9 mouse cellular contexts compared by ENCODE assay signal in genomic region chr12:33008305-33009110, GRCm38 (mm10). TPM values are rescaled to one million over a fixed set of nuclear protein-coding genes. Genes with fewer than 3 reads are reported as not detected.
DNase-seq lines count a peak whose midpoint lies in the region; ATAC-seq and TF ChIP-seq lines count a peak whose summit lies in the region.
"Had no signal": no experiment of that assay in that cellular context is flagged by ENCODE, and none has a peak within 500 bp of the region (broad histone marks: within the 10 kb centered on the region; RNA-seq: fewer than 3 reads in every experiment).

No protein-coding gene starts in this region.

- H3K79me2 ChIP-seq in myocyte (ENCODE audit: control insufficient read depth, insufficient read depth), result no peaks in the 10 kb centered on the region

- H3K36me3 ChIP-seq in heart, embryonic 16.5 days (ENCODE audit: control insufficient read depth, insufficient read depth), result no peaks in the 10 kb centered on the region
- no peaks in the 10 kb centered on the region for H3K36me3 ChIP-seq in embryonic facial prominence, embryonic 14.5 days (ENCODE audit: control insufficient read depth, insufficient read depth, low read length)
- no peaks in the 10 kb centered on the region for H3K36me3 ChIP-seq in myocyte (ENCODE audit: control insufficient read depth, insufficient read depth)
- H3K36me3 ChIP-seq: liver, embryonic 13.5 days had no signal

- H3K9ac ChIP-seq in heart, embryonic 16.5 days (ENCODE audit: low read length), result 0 out of 2 replicates have a peak overlapping the region, but pooled peaks have one; percentile 29
- H3K9ac ChIP-seq in embryonic facial prominence, embryonic 14.5 days (ENCODE audit: low read depth, low read length), result no peak overlapping the region
- H3K9ac ChIP-seq: liver, embryonic 13.5 days had no signal

- no peak for ATAC-seq in heart, embryonic 16.5 days (replicated peaks; ENCODE audit: extremely low read depth, insufficient read depth, low FRiP score)
- ATAC-seq in embryonic facial prominence, embryonic 14.5 days (ENCODE audit: low read depth), result peak; percentile 90

- no peak overlapping the region for H3K27ac ChIP-seq in heart, embryonic 16.5 days (ENCODE audit: low read length)
- peak overlapping the region; percentile 45 for H3K27ac ChIP-seq in embryonic facial prominence, embryonic 14.5 days (replicated peaks; ENCODE audit: low read depth, low read length)
- H3K27ac ChIP-seq: liver, embryonic 13.5 days had no signal

- no peak overlapping the region for H3K4me2 ChIP-seq in heart, embryonic 16.5 days (ENCODE audit: low read depth, low read length)
- peak overlapping the region; percentile 1 for H3K4me2 ChIP-seq in embryonic facial prominence, embryonic 14.5 days (ENCODE audit: low read depth, low read length)
- H3K4me2 ChIP-seq in myocyte (ENCODE audit: low read depth), result peak overlapping the region; percentile 61
- H3K4me2 ChIP-seq: liver, embryonic 13.5 days had no signal

- H3K27me3 ChIP-seq in heart, embryonic 16.5 days (ENCODE audit: control insufficient read depth, insufficient read depth, low read length), result no peaks in the 10 kb centered on the region
- no peaks in the 10 kb centered on the region for H3K27me3 ChIP-seq in embryonic facial prominence, embryonic 14.5 days (replicated peaks; ENCODE audit: control insufficient read depth, insufficient read depth, low read length)
- H3K27me3 ChIP-seq in myocyte (ENCODE audit: control insufficient read depth, insufficient read depth, insufficient read length), result no peaks in the 10 kb centered on the region
- H3K27me3 ChIP-seq: liver, embryonic 13.5 days had no signal

- intact Hi-C loops in left cerebral cortex, postnatal 36 days (cut with DNase I), result no loop called here

- no peak overlapping the region for H3ac ChIP-seq in myocyte (ENCODE audit: control insufficient read depth, insufficient read length)

- DNase-seq in heart, adult 18-20 months, result no peak
- DNase-seq in embryonic facial prominence, embryonic 14.5 days (ENCODE audit: low spot score), result peak; percentile 84
- peak; percentile 75 for DNase-seq in kidney, postnatal 14 days
- no peak for DNase-seq in frontal cortex, postnatal 25 days (ENCODE audit: low spot score in 2 of 2)
- DNase-seq in left cerebral cortex, postnatal 36 days (ENCODE audit: low spot score in 2 of 2), result no peak
- no peak for DNase-seq in adrenal gland, postnatal 10 days
- DNase-seq: liver, embryonic 13.5 days had no signal

- 57% methylated on average over 7 of the region's 7 CpGs for WGBS in heart, embryonic 16.5 days
- WGBS in embryonic facial prominence, embryonic 14.5 days, result 31% methylated on average over 7 of the region's 7 CpGs

- no peaks in the 10 kb centered on the region for H3K9me3 ChIP-seq in heart, embryonic 16.5 days (replicated peaks; ENCODE audit: control insufficient read depth, low read length)
- no peaks in the 10 kb centered on the region for H3K9me3 ChIP-seq in embryonic facial prominence, embryonic 14.5 days (ENCODE audit: control insufficient read depth, low read length)
- H3K9me3 ChIP-seq: liver, embryonic 13.5 days had no signal

- peaks cover 6% of the 10 kb centered on the region for H3K4me1 ChIP-seq in heart, embryonic 16.5 days (ENCODE audit: control insufficient read depth, insufficient read depth, low read length)
- H3K4me1 ChIP-seq in embryonic facial prominence, embryonic 14.5 days (ENCODE audit: control insufficient read depth, insufficient read depth, low read length), result peaks cover 20% of the 10 kb centered on the region

- H3K4me3 ChIP-seq in heart, embryonic 16.5 days (ENCODE audit: low read length), result no peak overlapping the region
- no peak overlapping the region for H3K4me3 ChIP-seq in embryonic facial prominence, embryonic 14.5 days (ENCODE audit: low read depth, low read length)
- no peak overlapping the region for H3K4me3 ChIP-seq in myocyte
- H3K4me3 ChIP-seq: liver, embryonic 13.5 days had no signal

- TF ChIP-seq POLR2A in myocyte (IDR thresholded peaks at IDR 0.05; ENCODE audit: insufficient read length, low read depth), result no peak

TF ChIP-seq in myocyte, 11 proteins besides CTCF, POLR2A, EP300 and RAD21:
- peak; percentile 83 to 95 (median 83) for TF ChIP-seq MYOD1 (IDR thresholded peaks at IDR 0.05; ENCODE audit: control insufficient read depth in 1 of 3, insufficient read length in 2 of 3, low read depth in 2 of 3)
- TF ChIP-seq MYOG (IDR thresholded peaks at IDR 0.05; ENCODE audit: control insufficient read depth in 1 of 3, insufficient read depth in 1 of 3, insufficient read length in 2 of 3, low read depth in 2 of 3), result peak; percentile 76 to 97 (median 97)
- TF ChIP-seq POLR2AphosphoS2 (IDR thresholded peaks at IDR 0.05; ENCODE audit: insufficient read length, low read depth), result peak; percentile 16
- TF ChIP-seq TCF3 (IDR thresholded peaks at IDR 0.05; ENCODE audit: insufficient read length, low read depth), result peak; percentile 62
- TF ChIP-seq USF1 (IDR thresholded peaks at IDR 0.05; ENCODE audit: low read depth), result no peak
- TF ChIP-seq TCF12 (IDR thresholded peaks at IDR 0.05; ENCODE audit: insufficient read depth, poor library complexity, severe bottlenecking), result peak; percentile 57

RNA-seq across cellular contexts. Expression of gene Sypl, which starts 54.8 kb away (rescaled TPM):
- polyA plus RNA-seq in heart, embryonic 16.5 days (2015; fragmentation: Nextera tagmentation; extraction: Ambion mirVana), result 110 and 127 TPM in 2 replicates
- total RNA-seq in heart, adult 18-20 months (2021), result 10 to 100 TPM; 79.8 to 88.6 TPM
- polyA plus RNA-seq in embryonic facial prominence, embryonic 14.5 days (2014; fragmentation: Nextera tagmentation; extraction: Ambion mirVana), result 115 and 119 TPM in 2 replicates
- polyA plus RNA-seq in myocyte (2012; fragmentation: generic; extraction: Trizol), result 64.0 TPM
- 10 to 100 TPM; 34.9 to 37.2 TPM for total RNA-seq in left cerebral cortex, postnatal 36 days (2021)
- 10 to 100 TPM; 95.0 to 99.0 TPM for total RNA-seq in adrenal gland, postnatal 10 days (2021)

Comparison
In these comparisons a context has a peak if more than half of its experiments do, and no peak if none do; other contexts are left out.
1. DNase-seq: peak in embryonic facial prominence, embryonic 14.5 days (single experiment) and kidney, postnatal 14 days (single experiment); none in heart, adult 18-20 months (0 of 2), frontal cortex, postnatal 25 days (0 of 2), left cerebral cortex, postnatal 36 days (0 of 2) and adrenal gland, postnatal 10 days (single experiment).